Mouse (Mus musculus) T-cell, adult 66 days (primary cell): ENCODE data around the gene Spta1. TPM values are rescaled to one million over a fixed set of nuclear protein-coding genes. Genes with fewer than 3 reads are reported as not detected.

Experiments used
- total RNA-seq, 2 experiments: library from RNA; stranded (reverse); gene quantifications; 3 replicates in 1 of 2; 4 replicates in 1 of 2; pipeline ENCODE4 v1.2.4; 2023

Spta1 gene
- total RNA-seq = under 1 TPM in 1 of 2 experiments, not detected in 1; 0.12 TPM

GRCm38 (mm10) chr1:174172605-174173004 is at the start of gene Spta1:
Gene Spta1 (plus strand): TSS chr1:174172776.

GRCm38 (mm10) chr1:174131217-174131616 is 41.4 kb upstream of the Spta1 start, which contains the start of gene Olfr424:
Gene Olfr424 (plus strand): TSS chr1:174131517.

GRCm38 (mm10) chr1:174155333-174155732 is 17.2 kb upstream of the Spta1 start, which contains the start of gene Olfr420:
Gene Olfr420 (plus strand): TSS chr1:174155633.

GRCm38 (mm10) chr1:174251961-174252360 is 79.4 kb downstream of the Spta1 start, which contains the start of gene Olfr419:
Gene Olfr419 (minus strand): TSS chr1:174252061.

Other genes with a start within 250 kb of the Spta1 start
- 100 to 1,000 TPM; 244 to 315 TPM for gene Mndal, start 230.3 kb upstream of the Spta1 start, total RNA-seq
- gene Ifi203, start 230.1 kb upstream of the Spta1 start, total RNA-seq = 100 to 1,000 TPM; 185 to 212 TPM
- gene Ifi202b, start 190.0 kb upstream of the Spta1 start, total RNA-seq = not detected
- 1 to 10 TPM; 3.6 to 5.8 TPM for gene Ifi205, start 141.0 kb upstream of the Spta1 start, total RNA-seq
- gene Olfr433, start 132.1 kb upstream of the Spta1 start, total RNA-seq = not detected
- not detected for gene Olfr432, start 123.6 kb upstream of the Spta1 start, total RNA-seq
- gene Olfr430, start 106.2 kb upstream of the Spta1 start, total RNA-seq = not detected
- not detected for gene Olfr429, start 88.4 kb upstream of the Spta1 start, total RNA-seq
- gene Olfr427, start 75.9 kb upstream of the Spta1 start, total RNA-seq = not detected
- not detected for gene Olfr231, start 51.6 kb upstream of the Spta1 start, total RNA-seq
- gene Olfr424, start 41.3 kb upstream of the Spta1 start, total RNA-seq = not detected
- not detected for gene Olfr420, start 17.1 kb upstream of the Spta1 start, total RNA-seq
- not detected for gene Olfr419, start 79.3 kb downstream of the Spta1 start, total RNA-seq
- not detected for gene Mptx1, start 157.7 kb downstream of the Spta1 start, total RNA-seq
- gene Olfr417, start 192.3 kb downstream of the Spta1 start, total RNA-seq = under 1 TPM in 1 of 2 experiments, not detected in 1; 0.61 TPM
- gene Olfr248, start 218.3 kb downstream of the Spta1 start, total RNA-seq = not detected